Mouse (Mus musculus) kidney, adult 9 months (tissue): ENCODE results near the gene Ceacam16.
A peak's percentile ranks its signal among the peaks of the same experiment; 100 is the strongest.

Source experiments
- DNase-seq: peaks from one replicate; pipeline ENCODE4 v3.0.0; 2022

Ceacam16 gene

GRCm38 (mm10) chr7:19842885-19843504, 18.1 kb downstream of the Ceacam16 start:
- peak; percentile 92 for DNase-seq

DNA sequence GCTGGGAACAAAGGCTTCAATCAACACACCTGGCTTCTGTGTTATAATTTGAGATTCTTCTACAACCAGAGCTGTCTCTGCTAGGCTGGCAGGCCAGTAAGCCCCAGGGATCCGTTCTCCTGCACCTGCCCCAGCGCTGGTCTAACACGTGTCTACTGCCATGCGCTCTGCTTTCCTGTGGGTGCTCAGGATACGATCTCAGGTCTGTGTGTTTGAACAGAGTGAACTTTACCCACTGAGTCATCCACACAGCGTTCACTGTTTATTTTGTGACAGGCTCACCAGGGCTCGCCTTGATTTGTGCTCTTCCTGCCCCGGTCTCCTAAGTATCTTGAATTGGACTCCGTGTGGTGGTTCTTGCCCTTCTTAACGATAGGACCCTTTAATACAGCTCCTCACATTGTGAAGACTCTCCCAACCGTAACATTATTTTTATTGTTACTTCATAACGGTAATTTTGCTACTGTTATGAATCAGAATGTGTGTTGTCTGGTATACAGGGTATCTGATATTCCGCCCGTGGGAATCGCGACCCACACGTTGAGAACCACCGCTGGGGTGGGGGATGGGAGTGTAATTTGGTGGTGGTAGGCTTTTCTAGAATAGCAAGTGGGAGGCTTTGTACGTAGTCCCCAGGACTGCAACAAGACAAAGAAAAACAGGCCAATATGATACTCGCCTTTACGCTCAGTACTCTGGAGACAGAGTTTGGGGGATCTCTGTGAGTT, 19.2 kb downstream of the Ceacam16 start:
- peak; percentile 68 for DNase-seq

DNA sequence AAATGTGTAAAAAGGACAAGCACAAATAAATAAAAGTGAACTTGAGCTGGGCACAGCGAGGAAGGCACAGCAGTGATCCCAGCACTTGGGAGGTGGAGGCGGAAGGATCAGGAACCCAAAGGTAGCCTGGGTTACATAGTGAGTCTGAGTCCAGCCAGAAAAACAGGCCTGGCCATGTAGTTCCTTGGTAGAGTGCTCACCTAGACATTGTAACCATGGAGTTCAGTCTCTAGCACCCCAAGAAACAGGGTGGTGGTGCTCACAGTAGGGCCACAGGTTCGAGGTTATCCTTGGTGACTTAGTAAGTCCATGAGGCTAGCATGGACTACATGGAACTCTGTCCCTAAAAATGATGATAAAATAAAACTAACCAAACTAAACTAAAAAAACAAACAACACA, 20.2 kb downstream of the Ceacam16 start:
- no peak for DNase-seq

GRCm38 (mm10) chr7:19840371-19840770, 20.7 kb downstream of the Ceacam16 start:
- no peak for DNase-seq

- DNase-seq = peak; percentile 36
Observed at GRCm38 (mm10) chr7:19836843-19837242, 24.3 kb downstream of the Ceacam16 start.

DNA sequence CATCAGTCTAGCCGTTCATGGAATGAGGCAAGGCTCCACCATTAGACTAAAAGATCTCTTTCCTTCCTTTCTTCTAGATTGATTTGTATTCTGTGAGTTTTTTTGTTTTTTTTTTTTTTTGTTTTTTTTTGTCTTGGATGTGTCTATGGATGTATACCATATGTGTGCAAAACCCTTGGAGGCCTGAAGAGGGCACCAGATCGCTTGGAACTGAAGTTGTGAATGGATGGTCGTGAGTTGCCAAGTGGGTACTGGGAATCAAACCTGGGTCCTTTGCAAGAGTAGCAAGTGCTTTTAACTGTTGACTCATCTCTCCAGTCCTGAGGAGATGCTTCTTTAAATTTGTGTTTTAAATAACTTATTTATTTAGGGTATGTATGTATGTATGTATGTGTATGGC, 27.0 kb downstream of the Ceacam16 start:
- DNase-seq = no peak

GRCm38 (mm10) chr7:19831837-19832236, 29.3 kb downstream of the Ceacam16 start:
- no peak for DNase-seq

DNA sequence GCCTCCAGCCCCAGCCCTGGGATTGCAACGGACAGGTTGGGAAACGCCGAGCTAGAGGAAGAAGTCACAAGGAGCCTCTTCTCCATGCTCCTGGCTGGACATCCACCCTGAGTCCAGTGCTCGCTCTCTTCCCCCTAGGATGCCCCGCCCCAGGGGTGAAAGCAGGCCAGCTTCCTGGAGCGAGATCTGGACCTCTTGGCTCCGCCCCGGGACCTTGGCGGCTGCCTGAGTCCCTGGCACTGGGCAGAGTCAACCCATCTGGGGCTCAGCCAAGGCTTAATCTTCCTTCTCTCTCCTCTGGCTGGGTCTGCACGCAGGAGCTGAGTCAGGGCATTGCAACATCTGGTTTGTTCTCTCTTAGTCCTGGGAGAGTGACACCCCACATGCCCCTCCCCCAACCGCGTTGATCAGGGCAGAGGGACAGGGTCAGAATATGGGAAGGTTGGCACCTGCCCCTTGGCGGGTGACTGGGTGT, 30.4 kb downstream of the Ceacam16 start:
- DNase-seq = peak; percentile 98

GRCm38 (mm10) chr7:19829694-19830093, 31.4 kb downstream of the Ceacam16 start:
- DNase-seq = no peak

DNA sequence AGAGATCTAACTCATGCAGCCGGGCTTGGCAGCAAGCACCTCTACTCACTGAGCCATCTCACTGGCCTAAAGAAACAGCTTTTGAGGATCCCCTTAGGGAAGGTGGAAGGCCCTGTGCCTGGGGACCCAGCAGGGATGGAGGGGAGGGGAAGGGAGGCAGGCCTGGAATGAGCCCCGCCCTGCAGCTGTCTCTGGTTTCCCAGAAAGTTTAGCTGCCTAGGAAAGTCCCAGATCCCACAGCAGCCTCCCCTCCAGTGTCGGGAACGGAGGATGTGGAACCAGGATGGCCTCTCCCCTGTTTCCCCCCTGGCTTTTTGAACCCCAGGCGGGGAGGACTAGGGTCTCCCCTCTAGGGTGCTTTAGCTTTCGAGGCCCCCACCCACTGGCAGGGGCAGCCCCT, 34.3 kb downstream of the Ceacam16 start:
- no peak for DNase-seq

DNA sequence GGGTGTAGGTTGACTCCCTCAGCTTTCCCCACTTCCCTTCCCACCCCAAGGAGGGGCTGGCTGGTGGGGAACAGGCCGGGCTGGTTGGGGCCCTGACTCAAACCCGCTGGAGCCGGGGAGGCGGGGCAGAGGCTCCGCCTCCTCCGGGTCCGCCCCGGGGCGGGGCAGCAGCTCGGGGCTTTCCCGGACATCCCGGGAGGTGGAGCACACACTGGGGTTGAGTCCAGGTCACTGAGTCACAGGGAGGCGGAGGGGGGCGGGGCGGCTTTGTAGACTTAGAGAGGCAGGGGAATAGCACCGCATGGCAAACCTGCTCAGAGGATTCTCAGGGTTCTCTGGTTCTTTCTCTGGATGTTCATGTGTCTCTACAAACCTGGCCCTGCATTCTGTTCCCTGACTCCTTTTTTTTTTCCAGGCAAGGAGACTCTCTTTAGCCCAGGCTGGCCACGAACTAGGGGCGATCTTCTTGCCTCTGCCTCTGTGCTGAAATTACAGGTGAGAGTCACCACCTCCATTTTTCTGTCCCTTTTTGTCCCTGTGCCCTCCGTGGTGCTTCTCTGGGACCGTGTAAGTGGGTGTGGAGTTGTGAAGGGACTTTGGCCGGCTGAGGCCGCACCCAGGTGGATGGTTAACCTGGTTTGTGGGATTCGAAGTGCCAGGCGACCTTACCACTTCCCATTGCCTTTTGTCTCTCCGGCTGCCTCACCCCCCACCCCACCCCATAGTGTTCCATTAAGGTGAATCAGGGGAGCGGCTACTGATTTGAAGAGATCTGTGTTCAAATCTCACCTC, 36.7 kb downstream of the Ceacam16 start:
- peak; percentile 92 for DNase-seq

DNA sequence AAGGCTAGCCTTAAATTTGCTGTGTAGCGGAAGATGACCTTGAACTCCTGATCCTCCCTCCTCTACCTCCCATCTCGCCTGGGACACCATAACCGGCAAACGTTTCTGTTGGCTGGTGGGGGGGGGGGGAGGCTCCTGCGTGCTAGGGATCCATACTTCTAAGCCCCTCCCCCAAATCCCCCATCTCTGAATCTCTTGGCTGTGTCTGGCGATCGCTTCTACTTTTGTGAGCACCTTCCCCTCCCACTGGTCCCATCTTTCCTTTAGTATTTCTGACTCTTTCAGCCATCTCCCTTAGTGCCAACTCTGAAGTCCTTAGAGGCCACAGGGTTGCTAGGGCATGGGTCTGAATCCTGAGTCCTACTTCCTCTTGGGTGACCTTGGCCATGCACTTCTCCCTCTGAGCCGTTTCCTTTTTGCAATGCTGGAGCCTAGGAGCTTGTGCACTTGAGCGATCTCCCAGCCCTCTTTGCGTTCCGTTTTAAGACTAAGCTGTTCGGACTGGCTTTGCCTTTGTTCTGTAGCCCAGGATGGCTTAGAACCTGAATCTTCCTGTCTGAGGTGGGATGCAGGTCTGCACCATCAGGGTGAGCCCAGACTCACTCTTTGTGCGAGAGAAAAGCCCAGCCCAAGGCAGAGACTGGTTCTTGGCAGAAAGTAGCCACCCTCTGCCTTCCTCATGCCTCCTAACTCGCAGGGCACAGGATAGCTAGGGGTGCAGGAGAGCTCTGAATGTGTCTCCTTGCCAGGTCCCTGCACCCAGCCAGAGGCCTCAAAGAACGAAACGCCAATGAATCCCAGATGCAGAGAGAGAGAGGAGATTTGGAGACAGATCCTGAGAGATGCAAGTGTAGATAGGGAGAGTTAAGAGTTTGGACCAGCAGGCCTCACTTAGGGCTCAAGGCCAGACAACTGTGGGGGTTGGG, 37.6 kb downstream of the Ceacam16 start:
- DNase-seq = peak; percentile 46

- peak; percentile 70 for DNase-seq
Observed at GRCm38 (mm10) chr7:19822604-19823058, 38.5 kb downstream of the Ceacam16 start, which contains the start of gene Bcl3. Bcl3 (minus strand) TSS chr7:19822770.

DNA sequence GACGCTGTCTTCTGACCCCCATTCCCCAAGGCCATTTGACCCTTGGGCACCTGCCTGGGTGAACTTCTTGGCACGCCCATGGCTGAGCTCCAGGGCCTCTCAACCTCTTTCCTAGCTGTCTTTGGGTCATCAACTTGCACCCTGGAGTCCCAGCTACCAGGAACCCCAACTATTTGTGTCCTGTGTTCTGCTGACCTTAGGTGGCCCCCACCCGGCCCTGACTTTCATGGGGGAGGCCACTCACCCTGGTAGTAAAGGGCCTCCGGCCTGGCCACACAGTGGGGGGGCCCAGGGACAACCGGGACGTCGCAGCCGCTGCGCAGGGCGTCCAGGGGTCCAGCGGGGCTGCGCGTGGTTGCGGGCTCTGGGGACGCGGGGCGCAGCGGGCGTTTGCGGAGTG, 38.9 kb downstream of the Ceacam16 start:
- peak; percentile 46 for DNase-seq

DNA sequence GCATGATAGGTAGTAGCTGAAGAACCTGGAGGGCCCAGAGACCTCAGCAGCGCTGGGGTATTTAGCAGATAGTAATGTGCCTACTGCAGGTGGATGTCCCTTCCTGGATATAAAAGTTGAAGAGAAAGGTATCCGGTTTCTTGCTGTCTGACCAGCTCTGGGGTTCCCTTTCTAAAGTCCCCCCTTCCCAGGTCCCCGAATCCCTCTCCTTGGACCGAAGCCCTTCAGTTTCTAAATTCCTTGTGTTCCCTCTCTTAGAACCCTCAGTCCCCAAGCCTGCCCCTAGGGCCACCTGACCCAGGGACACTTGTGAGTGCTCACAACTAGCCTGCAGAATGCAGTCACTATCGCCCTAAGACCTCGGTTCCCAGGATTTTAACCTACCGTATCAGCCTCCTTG, 39.5 kb downstream of the Ceacam16 start:
- DNase-seq = no peak

GRCm38 (mm10) chr7:19820347-19821048, 40.6 kb downstream of the Ceacam16 start:
- no peak for DNase-seq

- DNase-seq = no peak
Observed at GRCm38 (mm10) chr7:19818875-19819274, 42.2 kb downstream of the Ceacam16 start.

- no peak for DNase-seq
Observed at GRCm38 (mm10) chr7:19818440-19818839, 42.7 kb downstream of the Ceacam16 start.

DNA sequence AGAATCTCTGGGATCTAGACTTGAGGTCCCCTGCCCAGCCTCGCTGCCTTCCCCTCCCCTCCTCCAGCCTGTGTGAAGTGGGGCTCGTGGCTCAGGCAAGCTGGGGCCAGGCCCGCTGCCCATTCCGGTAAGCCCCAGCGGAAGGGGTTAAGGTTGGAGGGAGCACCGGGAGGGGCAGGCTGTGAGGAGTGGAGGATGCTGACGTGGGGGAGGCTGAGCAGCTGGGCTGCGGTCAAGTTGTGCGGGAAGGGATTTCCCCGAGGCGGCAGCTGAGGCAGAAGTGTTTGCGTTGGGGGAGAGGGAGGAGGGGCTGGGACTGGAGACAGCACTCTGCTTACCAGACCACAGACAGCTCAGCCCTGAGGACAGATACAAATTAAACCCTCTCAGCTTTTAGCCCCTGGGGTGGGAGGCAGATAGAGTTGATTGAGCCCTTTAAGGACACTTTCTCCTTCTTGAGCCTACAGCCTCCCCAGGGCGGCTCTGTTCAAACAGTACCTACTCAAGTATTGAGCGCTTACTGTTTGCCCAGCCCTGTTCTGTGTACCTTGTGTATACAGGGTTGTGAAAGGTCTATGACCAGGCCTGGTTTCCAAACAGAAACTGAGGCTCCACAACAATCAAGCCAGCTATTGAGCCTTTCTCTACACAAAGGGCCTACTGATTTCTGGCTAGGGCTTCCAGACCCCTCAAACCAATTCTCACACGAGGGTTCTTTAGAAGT, 43.6 kb downstream of the Ceacam16 start:
- peak; percentile 44 for DNase-seq

DNA sequence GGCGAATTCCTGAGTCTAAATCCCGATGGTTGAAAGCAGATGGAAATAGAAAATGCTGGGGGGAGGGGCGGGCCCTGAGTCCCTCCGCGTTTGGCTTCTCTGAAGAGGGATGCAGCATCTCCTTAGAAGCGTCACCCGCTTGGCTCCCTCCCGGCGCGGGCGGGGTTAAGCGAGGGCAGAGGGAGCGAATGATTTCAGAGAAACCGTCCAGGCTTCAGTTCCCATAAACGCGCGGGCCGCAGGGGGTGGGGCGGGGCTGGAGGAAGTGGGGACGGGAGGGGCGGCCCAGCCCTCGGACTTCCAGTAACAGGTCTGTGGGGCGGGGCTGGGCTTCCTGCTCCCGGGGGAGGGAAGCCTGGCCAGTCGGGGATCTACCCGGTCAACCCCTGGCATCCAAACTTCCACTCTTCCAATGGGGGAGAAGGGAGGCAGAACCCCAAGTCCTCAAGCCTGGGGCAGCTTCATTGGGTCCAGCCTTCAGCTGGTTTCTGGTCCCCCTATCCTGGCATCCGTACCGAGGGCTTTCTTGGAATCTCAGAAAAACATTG, 44.8 kb downstream of the Ceacam16 start:
- DNase-seq = peak; percentile 86
